Mouse (Mus musculus): ENCODE data around the gene Cx3cr1.

GRCm38 (mm10) chr9:119941407-119941806 is 128.3 kb downstream of the Cx3cr1 start:
- no peak for TF ChIP-seq CTCF (IDR thresholded peaks at IDR 0.05; ENCODE audit: low read depth)
- no peak for TF ChIP-seq EP300 (optimal IDR thresholded peaks at IDR 0.05)
